Mouse (Mus musculus) heart, embryonic 14.5 days (tissue): ENCODE measurements at regions not wholly inside any gene's neighbourhood (a gene's known extent, or its start where the extent isn't known, plus 50 kb on each side); places are given as distances from the start of the nearest gene placed in this dataset.
A peak's percentile ranks its signal among the peaks of the same experiment; 100 is the strongest.

Experiments used
- ATAC-seq: fragments of 200-750 bp; cut with Nextera tagmentation; 2 replicates; pipeline ENCODE4 v1.8.0; 2017; ENCODE audit warnings: low read depth, moderate TSS enrichment; ENCODE audit not compliant: insufficient number of reproducible peaks, insufficient read depth, low FRiP score
- H3K27ac ChIP-seq, 2 experiments: fragments of 200-500 bp in 1 of 2; fragments of 300-500 bp in 1 of 2; sonication (generic) in 1 of 2; replicated peaks in 1 of 2; 2 replicates each; pipeline ENCODE4 v1.5.1; 2012 to 2014; ENCODE audit warnings: low read depth in 2 of 2, low read length in 2 of 2, control low read depth in 1 of 2, mild to moderate bottlenecking in 1 of 2, mixed read lengths in 1 of 2; ENCODE audit not compliant: control insufficient read depth in 1 of 2, insufficient read depth in 1 of 2
- H3K27me3 ChIP-seq: fragments of 300-500 bp; sonication (generic); 2 replicates; pipeline ENCODE4 v1.6.1; 2014; ENCODE audit warnings: mild to moderate bottlenecking, low read length, control low read depth; ENCODE audit not compliant: control insufficient read depth, insufficient read depth
- H3K36me3 ChIP-seq: fragments of 300-500 bp; sonication (generic); 2 replicates; pipeline ENCODE4 v1.6.1; 2014; ENCODE audit warnings: mild to moderate bottlenecking, control low read depth, low read length, mixed read lengths; ENCODE audit not compliant: control insufficient read depth, insufficient read depth
- H3K4me1 ChIP-seq, 2 experiments: fragments of 200-500 bp in 1 of 2; fragments of 300-500 bp in 1 of 2; sonication (generic) in 1 of 2; 2 replicates each; pipeline ENCODE4 v1.6.1; 2012 to 2014; ENCODE audit warnings: low read length in 2 of 2, control low read depth in 1 of 2, mixed read lengths in 1 of 2; ENCODE audit not compliant: control insufficient read depth in 2 of 2, insufficient read depth in 2 of 2
- H3K4me2 ChIP-seq: fragments of 300-500 bp; sonication (generic); 2 replicates; pipeline ENCODE4 v1.6.1; 2014; ENCODE audit warnings: mild to moderate bottlenecking, low read length
- H3K4me3 ChIP-seq, 2 experiments: fragments of 200-500 bp in 1 of 2; fragments of 300-500 bp in 1 of 2; sonication (generic) in 1 of 2; 2 replicates each; pipeline ENCODE4 v1.5.1; 2012 to 2014; ENCODE audit warnings: low read length in 2 of 2, mild to moderate bottlenecking in 2 of 2, control low read depth in 1 of 2, low read depth in 1 of 2, moderate library complexity in 1 of 2; ENCODE audit not compliant: control insufficient read depth in 1 of 2, insufficient read depth in 1 of 2
- H3K9ac ChIP-seq: fragments of 300-500 bp; sonication (generic); 2 replicates; pipeline ENCODE4 v1.6.1; 2014; ENCODE audit warnings: mild to moderate bottlenecking, low read length
- H3K9me3 ChIP-seq: fragments of 300-500 bp; sonication (generic); 2 replicates; pipeline ENCODE4 v1.6.1; 2016; ENCODE audit warnings: low read length, control low read depth; ENCODE audit not compliant: control insufficient read depth
- WGBS: fragments of 180-500 bp; shearing (Covaris S2); extraction: QIAGEN DNeasy Blood & Tissue Kit; methylation state at CpG from one replicate; pipeline ENCODE4 v1.1.7; 2014; 5-methylcytosine and 5-hydroxymethylcytosine counted together

- no peak overlapping the region for H3K4me3 ChIP-seq
- H3K4me1 ChIP-seq = peaks cover 12 to 26% of the 10 kb centered on the region in 2 experiments
- H3K9me3 ChIP-seq = no peaks in the 10 kb centered on the region
- H3K36me3 ChIP-seq = no peaks in the 10 kb centered on the region
- H3K27me3 ChIP-seq = no peaks in the 10 kb centered on the region
- no peak overlapping the region for H3K9ac ChIP-seq
- no peak overlapping the region for H3K4me2 ChIP-seq
- 82% methylated on average over 8 of the region's 8 CpGs for WGBS
- no peak for ATAC-seq
- no peak overlapping the region for H3K27ac ChIP-seq
Observed at GRCm38 (mm10) chr5:4322634-4323386, 130.6 kb downstream of the Mterf1b start.

GRCm38 (mm10) chr5:4323387-4323704 is 131.2 kb downstream of the Mterf1b start:
- Histone ChIP-seq H3K4me3 (no peak overlapping the region), H3K27me3 (no peaks in the 10 kb centered on the region), H3K4me1 (peaks cover 12 to 26% of the 10 kb centered on the region in 2 experiments), H3K9me3 (no peaks in the 10 kb centered on the region), H3K9ac (no peak overlapping the region), H3K27ac (no peak overlapping the region), H3K36me3 (no peaks in the 10 kb centered on the region), H3K4me2 (no peak overlapping the region)
- WGBS = 66% methylated on average over 2 of the region's 2 CpGs
- ATAC-seq = no peak

- Histone ChIP-seq H3K4me3 (no peak overlapping the region), H3K27ac (peak overlapping the region; percentile 74 to 94), H3K27me3 (no peaks in the 10 kb centered on the region), H3K9ac (no peak overlapping the region), H3K36me3 (no peaks in the 10 kb centered on the region), H3K4me1 (peaks cover 12 to 26% of the 10 kb centered on the region in 2 experiments), H3K9me3 (no peaks in the 10 kb centered on the region), H3K4me2 (peak overlapping the region; percentile 31; the same call in 1 of the 2 replicates)
- ATAC-seq = peak; percentile 99
- 2% methylated on average over 3 of the region's 3 CpGs for WGBS
Observed at GRCm38 (mm10) chr5:4325813-4326212, 133.6 kb downstream of the Mterf1b start.

GRCm38 (mm10) chr5:4326309-4327014 is 134.3 kb downstream of the Mterf1b start:
- peak overlapping the region; percentile 94 to 95 for H3K27ac ChIP-seq
- no peak overlapping the region; the same call in 1 of the 2 replicates for H3K9ac ChIP-seq
- H3K9me3 ChIP-seq = no peaks in the 10 kb centered on the region
- peaks cover 12 to 26% of the 10 kb centered on the region in 2 experiments for H3K4me1 ChIP-seq
- H3K4me2 ChIP-seq = peak overlapping the region; percentile 31; the same call in 1 of the 2 replicates
- no peaks in the 10 kb centered on the region for H3K27me3 ChIP-seq
- 14% methylated on average over 8 of the region's 8 CpGs for WGBS
- no peaks in the 10 kb centered on the region for H3K36me3 ChIP-seq
- peak; percentile 65 for ATAC-seq
- no peak overlapping the region for H3K4me3 ChIP-seq

GRCm38 (mm10) chr5:4335683-4336082 is 143.5 kb downstream of the Mterf1b start:
- 0 out of 2 replicates have a peak, but pooled peaks cover 6% of the 10 kb centered on the region for H3K9me3 ChIP-seq
- H3K4me1 ChIP-seq = peaks cover 0 to 8% of the 10 kb centered on the region in 2 experiments; a peak in 1 of 4 replicates
- H3K36me3 ChIP-seq = no peaks in the 10 kb centered on the region
- no peak overlapping the region for H3K4me2 ChIP-seq
- no peak overlapping the region for H3K4me3 ChIP-seq
- no peak overlapping the region for H3K9ac ChIP-seq
- 37% methylated on average over 5 of the region's 5 CpGs for WGBS
- no peak for ATAC-seq
- H3K27me3 ChIP-seq = no peaks in the 10 kb centered on the region
- peak overlapping the region in 1 of 2 experiments; percentile 0; a peak in 1 of 4 replicates for H3K27ac ChIP-seq

- 17% methylated on average over 6 of the region's 6 CpGs for WGBS
- ATAC-seq = 0 out of 2 replicates have a peak, but pooled peaks have one; percentile 31
Observed at GRCm38 (mm10) chr5:4341956-4342355, 149.8 kb downstream of the Mterf1b start.

GRCm38 (mm10) chr5:4344458-4344857 is 152.3 kb downstream of the Mterf1b start:
- no peaks in the 10 kb centered on the region for H3K9me3 ChIP-seq
- ATAC-seq = no peak
- 85% methylated on average over 2 of the region's 2 CpGs for WGBS
- no peak overlapping the region for H3K9ac ChIP-seq
- H3K4me2 ChIP-seq = no peak overlapping the region
- H3K4me1 ChIP-seq = peaks cover 7 to 10% of the 10 kb centered on the region in 2 experiments
- no peaks in the 10 kb centered on the region for H3K36me3 ChIP-seq
- no peaks in the 10 kb centered on the region for H3K27me3 ChIP-seq
- H3K27ac ChIP-seq = no peak overlapping the region
- H3K4me3 ChIP-seq = no peak overlapping the region

More at GRCm38 (mm10) chr5:4341956-4342355, 149.8 kb downstream of the Mterf1b start:
- Histone ChIP-seq H3K9ac (no peak overlapping the region), H3K27me3 (no peaks in the 10 kb centered on the region), H3K4me2 (no peak overlapping the region), H3K4me1 (peaks cover 7 to 10% of the 10 kb centered on the region in 2 experiments), H3K9me3 (no peaks in the 10 kb centered on the region), H3K36me3 (no peaks in the 10 kb centered on the region), H3K4me3 (no peak overlapping the region), H3K27ac (peak overlapping the region in 1 of 2 experiments; percentile 26; a peak in 2 of 4 replicates)
